Mouse (Mus musculus): ENCODE data around the gene Mif4gd.

Gene Mif4gd

DNA sequence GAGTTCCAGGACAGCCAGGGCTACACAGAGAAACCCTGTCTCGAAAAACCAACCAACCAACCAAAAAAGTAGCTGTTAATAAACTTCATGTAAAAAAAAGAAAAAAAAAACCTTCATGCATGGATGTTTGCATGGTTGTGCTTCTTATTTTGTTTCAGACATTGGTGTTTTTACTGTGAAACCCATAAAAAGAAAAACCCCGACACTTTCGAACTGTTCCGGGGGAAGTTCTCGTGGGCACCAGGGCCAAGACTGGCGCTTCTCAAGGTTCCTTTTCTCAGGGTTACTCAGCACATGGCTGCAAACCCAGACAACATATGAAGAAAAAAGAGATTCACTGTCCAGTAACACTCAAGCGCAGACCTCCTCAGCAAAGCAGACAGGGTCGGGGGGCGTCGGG is 20.1 kb upstream of the Mif4gd start:
- no peak for DNase-seq (ENCODE audit: low spot score in 2 of 2)

DNA sequence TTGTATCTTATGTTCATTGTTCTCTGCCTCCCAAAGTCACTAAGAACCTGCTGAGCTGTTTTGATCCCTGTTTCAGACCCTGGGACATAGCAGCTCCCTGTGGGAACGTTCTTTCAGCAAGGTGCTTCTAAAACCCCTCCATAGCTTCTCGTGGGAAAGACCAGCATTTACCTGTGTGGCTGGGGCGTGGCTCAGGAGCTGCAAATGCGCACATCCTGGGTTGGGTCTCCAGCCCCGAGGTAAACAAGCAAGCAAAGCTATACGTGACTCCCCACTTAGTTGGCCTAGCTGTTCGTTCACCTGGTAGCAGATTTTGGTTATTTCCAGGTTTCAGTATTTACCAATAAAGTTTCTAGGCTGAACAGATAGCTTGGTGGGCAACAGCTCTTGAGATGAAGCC is 19.5 kb upstream of the Mif4gd start:
- DNase-seq (ENCODE audit: low spot score in 2 of 2), result no peak

DNA sequence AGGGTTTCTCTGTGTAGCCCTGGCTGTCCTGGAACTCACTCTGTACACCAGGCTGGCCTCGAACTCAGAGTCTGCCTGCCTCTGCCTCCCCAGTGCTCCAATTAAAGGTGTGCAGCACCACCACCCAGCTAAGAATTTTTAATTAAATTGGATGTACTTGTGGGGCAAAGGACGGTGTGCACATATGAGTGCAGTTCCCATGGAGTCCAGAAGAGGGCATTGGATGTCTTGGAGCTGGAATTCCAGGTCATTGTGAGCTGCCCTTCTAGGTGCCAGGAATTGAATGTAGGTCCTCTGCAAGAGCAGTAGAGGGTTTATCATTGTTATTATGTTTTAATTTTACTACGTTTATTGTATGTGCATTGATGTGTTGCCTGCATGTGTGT is 18.7 kb upstream of the Mif4gd start:
- no peak for DNase-seq (ENCODE audit: low spot score in 2 of 2)

DNA sequence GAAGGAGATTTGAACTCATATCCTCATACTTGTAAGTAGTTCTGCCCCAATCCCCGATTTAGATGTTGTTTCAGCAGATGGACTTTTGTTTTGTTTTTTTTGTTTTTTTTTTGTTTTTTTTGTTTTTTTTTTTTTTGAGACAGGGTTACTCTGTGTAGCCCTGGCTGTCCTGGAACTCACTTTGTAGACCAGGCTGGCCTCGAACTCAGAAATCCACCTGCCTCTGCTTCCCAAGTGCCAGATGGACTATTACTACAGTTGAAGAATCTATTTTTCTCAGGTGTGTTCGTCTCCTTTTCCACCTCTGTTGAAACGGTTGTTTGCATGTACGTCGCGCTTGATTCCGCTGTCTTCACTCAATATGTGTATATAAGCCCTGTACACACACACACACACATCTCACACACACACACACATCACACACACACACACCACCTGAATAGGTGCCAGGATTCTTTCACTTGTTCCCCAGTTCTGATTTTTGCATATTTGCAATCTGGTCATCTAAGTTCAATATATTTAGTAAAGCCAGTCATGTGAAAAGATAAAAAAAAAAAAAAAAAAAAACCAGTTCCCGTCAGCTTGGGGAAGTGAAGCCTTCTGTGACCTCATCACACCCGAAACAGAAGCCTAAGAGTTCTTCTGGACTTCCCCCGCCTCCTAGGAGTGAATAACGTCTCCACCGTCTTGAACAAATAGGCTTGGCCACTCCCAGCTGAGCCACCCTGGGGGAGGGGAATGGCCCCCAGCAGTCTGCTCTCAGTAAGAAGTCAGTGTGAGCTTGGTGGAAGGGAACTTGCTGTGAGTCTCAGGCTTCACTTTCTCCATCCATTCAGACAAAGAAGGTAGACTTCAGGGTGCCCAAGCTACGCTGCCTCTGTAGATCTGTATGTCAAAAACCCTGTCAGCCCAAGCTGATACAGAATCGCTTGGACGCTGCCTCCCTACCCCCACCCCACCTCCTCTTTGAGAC is 18.0 kb upstream of the Mif4gd start:
- no peak for DNase-seq (ENCODE audit: low spot score in 2 of 2)

DNA sequence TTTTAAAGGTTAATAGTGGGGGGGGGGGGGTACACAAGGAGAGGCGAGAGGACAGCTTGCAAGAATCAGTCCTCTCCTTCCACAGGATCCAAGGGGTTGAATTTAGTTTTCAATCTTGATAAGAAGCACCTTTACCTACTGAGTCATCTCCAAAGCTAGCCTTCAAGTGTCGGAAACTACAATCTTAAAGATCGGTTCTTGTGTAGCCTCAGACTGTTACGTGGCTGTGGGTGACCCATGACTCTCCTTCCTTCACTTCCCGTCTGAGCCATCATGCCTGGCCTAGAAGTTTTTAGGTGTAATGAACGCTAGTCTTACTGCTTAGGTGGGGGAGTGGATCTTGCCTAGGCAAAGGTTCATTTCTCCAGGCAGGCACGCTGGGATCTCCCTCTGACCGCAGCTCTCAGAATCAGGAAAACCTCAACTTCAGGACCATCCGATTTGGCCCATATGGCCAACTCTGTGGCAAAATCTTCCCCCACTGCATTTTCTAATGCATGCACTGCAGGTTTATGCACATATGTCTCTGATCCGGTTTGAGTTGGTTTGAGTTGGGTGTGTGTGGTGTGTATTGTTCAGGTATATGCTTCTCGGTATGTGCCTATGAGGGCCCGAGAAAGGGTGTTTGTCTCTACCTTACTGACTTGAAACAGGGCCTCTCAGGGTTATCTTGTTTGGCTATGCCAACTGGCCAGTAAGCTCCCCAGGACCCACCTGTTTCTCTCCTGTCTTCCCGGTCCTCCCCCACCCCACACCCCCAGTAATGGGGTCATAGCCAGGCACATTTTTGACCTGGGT is 17.2 kb upstream of the Mif4gd start:
- DNase-seq (ENCODE audit: low spot score in 2 of 2), result no peak

DNA sequence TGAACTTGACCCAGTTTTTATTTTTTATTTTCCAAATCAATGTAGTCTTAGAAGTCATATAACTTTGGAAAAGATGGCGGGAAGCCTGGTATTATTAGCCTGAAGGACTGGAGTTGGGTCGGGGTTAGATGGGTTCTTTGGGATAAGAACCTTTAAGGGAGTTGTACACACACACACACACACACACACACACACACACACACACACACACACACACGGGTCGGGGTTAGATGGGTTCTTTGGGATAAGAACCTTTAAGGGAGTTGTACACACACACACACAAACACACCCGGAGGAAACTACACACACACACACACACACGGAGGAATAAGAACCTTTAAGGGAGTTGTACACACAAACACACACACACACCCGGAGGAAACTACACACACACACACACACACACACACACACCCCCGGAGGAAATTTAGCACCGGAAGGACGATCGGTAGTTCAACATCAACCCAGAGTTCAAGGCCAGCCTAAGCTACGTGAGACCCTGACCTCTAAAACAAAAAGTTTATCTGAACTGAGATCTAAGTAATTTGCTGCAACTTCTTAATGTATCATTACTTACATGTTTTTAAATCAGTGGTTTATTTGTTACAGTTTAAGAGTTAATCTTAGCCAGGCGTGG is 15.8 kb upstream of the Mif4gd start:
- no peak for DNase-seq (ENCODE audit: low spot score in 2 of 2)

DNA sequence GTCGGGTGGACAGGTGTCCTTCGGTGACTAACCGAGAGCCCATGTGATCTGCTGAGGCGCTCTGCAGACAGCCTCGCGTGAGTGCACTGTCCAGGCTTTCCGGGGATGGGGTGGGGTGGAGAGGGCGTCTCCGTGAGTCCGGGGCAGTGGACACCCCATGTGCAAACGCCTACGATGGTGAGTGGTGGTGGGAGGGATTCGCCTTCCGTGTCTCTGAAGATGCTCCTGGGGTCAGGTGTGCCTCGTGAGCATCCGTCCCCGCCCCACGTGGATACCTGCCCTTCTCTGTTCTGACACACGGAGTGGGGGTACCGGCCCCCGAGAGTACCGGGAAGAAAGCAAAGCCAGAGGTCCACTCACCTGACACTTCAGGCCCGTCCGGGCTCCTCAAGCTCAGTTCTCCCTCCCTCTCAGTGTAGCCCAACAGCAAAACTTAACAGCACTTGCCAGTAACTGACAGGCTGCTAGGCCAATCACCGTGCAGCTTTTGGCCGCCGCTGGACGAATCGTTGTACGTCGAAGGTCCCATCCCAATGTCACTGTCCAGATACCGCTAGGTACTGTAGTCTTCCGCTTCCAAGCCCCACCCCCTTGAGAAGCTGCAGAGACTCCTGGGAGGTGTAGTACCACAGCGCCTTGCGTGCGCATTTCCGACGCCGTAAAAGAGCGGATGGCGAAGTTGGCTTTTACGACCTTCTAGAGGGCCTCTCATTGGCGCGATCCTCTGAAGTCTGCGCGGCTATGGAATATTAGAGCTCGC is 15.1 kb upstream of the Mif4gd start, which contains the start of gene Slc25a19:
TSS of gene Slc25a19 (minus strand) at position 591 of the 760 bp plus-strand sequence.
- peak; percentile 93 to 98 for DNase-seq (ENCODE audit: low spot score in 2 of 2)

DNA sequence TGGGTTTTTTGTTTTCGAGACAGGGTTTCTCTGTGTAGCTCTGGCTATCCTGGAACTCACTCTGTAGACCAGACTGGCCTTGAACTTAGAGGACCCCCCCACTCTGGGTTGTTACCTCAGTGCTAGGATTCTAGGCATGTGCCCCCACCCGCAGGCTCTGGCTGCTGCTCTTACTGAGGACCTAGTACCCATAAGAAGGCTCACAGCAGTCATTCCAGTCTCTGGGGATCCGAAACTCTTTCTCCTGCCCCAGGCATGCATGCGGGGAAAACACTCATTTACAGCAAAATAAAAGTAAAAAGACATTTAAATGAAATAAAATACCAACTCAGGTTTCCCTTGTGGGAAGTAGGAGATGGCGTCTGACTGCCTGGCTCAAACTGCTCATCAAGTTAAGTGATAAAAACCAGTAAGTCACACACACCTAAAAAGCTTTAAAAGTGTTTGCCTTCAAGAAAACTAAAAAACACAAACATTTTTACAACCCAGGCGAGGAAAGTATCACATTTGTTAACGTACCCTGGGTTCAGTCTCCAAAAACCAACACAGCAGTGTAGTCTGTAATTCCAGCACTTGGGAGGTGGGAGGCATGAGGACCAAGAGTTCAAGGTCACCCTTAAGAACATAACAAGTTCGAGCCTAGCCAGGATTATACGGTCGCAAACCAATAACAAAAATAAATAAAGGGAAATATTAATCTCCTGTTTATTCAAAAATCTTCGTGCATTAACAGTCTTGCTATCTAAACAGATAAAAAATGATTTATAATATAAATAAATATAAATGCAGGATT is 14.3 kb upstream of the Mif4gd start:
- no peak for DNase-seq (ENCODE audit: low spot score in 2 of 2)

DNA sequence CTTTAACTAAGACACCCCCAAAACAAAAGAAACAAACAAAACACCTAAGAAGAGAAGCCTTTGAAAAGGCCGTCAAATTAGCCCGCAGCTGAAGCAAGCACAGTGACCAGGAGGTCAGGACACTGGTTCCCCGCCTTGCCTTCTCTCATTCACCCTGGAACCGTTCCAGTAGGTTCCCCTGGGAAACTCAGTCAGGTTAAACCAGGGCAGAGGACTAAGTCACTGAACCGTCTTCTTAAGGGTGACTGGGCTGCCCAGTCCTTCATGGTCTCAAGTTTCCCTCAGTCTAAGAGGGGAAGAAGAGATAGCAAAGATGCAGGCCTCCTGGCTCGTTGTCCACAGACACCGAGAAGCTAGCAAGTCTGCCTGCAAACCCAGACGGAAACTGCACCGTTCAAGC is 13.1 kb upstream of the Mif4gd start:
- DNase-seq (ENCODE audit: low spot score in 2 of 2), result no peak

DNA sequence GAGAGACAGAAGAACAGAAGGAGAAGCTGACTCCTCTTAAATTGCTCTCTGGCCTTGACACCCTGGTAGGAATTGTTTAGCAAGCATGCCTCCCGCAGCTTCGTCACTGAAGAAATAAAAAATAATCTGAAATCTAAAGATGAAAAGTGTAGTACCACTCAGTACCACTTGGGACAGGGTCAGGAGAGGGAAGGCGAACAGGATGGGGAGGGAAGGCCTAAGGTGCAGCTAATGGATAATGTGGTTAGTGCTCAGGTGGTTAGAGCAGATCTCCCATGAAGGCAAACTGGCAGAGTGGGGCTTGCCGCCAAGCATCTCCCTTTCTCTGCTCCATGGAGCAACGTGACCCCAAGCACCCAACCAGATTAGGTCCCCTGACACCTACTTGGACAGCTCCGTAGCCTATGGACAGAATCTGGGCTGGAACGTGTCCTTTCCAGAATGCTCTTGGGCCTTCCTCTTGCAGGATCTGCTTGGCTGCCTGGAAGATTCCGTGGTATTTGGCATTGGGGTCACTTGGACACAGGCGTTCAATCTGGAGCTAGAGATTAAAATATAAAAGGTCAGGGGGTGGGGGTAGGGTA is 10.8 kb upstream of the Mif4gd start:
- DNase-seq (ENCODE audit: low spot score in 2 of 2), result no peak

DNA sequence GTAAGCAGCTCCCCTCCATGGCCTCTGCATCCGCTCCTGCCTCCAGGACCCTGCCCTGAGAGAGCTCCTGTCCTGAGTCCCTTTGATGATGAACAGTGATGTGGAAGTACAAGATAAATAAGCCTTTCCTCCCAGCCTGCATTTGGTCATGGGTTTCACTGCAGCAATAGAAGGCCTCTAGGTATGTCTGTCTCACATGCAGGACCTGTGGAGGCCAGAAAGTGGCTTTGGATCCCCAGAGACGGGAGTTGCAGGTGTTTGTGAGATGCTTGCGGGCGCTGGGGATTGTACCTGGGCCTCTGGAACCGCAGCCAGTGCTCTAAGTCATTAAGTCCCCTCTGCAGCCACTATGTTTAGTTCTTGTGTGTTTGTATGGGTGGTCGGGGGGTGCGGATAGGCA is 7.2 kb upstream of the Mif4gd start:
- DNase-seq (ENCODE audit: low spot score in 2 of 2), result no peak

DNA sequence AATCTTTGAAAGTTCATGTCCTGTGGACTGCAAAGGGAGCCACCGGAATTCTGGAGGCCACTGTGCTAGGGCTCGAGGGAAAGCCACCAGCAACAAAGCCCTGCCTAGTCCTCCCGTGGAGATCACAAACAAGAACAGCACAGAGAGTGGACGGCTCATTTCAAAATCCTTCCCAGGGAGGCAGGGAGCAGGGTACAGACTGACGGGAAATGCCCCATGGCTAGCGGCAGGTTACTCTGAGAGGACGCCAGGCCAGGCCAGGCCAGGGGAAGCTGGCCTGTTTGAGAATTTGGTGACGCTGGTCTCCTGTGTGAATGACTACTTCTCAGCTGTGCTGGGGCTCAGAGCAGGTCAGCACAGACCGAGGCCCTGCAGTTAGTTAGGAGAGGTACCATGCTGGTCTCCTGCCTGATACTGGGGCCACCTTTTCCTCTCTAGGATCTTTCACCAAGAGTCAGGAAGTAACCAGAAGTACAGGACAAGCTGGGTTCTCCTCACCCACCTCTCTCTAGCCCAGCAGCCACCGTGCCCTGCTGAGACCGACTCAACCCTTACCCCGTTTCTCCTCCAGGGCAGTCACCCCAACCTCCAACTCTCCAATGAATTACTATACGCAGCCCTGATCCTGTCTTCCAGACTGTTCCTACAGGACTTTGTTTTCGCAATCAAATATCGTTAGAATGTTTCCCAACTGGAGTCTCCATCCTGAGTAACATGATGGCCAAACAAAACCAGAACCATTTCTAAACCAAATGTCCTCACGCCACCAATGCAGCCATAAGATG is 6.2 kb upstream of the Mif4gd start:
- DNase-seq (ENCODE audit: low spot score in 2 of 2), result no peak

DNA sequence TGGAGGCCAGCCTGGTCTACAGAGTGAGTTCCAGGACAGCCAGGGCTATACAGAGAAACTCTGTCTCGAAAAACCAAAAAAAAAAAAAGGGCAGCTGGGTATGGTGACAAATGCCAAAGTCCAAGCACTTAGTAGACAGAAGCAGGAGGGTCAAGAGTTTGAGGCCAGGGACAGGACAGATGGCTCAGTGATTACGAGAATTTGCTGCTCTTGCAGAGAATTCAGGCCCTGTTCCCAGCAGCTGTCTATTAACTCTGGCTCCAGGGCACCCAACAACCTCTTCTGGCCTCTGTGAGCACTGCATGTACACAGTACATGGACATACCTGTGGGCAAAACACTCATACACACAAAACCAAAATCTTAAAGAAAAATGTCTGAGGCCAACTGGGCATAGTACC is 5.2 kb upstream of the Mif4gd start:
- DNase-seq (ENCODE audit: low spot score in 2 of 2), result no peak

DNA sequence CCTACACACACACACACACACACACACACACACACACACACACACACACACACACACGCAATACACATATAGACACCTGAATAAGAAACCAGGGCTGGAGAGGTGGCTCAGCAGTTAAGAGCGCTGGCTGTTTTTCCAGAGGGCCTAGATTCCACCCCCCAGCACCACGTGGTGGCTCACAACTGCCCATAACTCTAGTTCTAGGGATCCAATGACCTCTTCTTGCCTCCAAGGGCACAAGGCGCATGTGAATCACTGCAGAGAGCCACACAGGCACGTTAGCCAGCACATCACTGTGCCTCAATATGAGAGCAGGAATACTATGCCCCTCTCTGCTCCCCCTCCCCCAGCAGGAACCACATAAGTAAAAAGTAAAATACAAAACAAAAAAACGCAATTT is 4.1 kb upstream of the Mif4gd start:
- no peak for DNase-seq (ENCODE audit: low spot score in 2 of 2)

DNA sequence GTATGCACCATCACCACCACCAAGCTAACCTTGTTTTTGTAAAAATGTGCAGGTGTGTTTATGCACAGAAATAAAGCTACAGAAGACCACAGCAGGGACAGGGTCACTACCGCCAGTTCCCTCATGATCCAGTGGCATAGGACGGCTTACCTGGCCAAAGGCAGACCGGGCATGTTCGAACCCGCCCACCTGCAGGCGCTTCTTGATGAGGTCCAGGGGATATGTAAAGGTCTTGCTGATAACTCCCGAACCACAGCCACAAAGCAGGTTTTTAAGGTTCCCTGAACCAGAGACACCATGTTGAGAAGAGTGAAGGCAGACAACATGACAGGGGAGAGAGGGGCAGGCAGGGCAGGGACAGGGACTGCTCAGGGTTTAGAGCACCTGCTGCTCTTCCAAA is 3.6 kb upstream of the Mif4gd start:
- no peak for DNase-seq (ENCODE audit: low spot score in 2 of 2)

DNA sequence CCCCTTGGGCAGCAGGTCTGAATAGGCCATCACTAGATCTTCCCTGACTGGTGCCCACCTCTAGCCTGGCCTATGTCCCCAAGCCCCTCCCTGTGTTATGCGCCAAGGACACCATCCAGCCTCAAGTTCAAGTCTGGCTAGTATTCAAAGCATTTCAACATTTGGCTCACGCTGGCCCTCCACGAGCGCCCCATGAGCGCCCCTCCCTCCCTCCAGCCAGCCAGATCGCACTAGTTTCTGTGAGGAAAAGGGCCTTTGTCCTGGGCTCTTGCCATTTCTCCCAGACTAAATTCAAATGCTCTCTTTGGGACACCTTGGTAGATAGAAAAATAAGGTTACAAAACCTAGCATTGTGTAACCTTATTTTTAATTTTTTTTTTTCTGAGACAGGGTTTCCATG is 3.1 kb upstream of the Mif4gd start:
- DNase-seq (ENCODE audit: low spot score in 2 of 2), result no peak

DNA sequence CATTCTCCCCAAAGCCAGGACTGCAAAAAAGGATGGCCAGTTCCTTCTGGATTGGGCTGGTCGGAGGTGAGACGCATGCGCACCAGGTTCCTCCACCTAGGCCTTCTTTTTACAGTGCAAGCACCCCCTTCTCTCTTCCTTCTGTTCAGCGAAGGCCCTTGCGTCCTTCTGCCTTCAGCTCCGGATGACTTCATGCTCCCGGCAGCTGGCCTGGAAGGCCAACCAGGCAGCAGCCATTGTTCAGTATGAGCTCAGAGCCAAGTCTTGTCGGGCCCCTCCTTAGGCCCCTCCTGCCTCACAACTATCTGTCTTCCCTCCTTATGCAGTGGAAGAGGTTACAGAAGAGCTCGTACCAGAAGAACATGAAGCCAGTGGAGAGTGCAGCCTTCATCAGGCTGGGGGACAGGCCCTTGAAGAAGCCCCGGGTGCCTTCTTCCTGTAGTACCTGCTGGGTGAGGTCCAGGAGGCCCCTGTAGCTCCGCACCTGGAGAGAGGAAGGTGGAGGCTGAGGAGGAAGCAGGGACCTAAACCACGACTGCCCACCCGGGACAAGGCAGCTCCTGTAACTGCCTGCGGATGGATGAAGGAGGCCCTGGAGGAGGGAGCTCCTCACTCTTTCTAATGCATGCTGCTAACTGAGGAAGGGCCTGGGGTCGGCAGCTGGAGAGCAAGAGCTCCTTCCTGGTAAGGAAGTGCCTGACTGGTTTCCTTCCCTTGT is 2.5 kb upstream of the Mif4gd start:
- no peak for DNase-seq (ENCODE audit: low spot score in 2 of 2)

DNA sequence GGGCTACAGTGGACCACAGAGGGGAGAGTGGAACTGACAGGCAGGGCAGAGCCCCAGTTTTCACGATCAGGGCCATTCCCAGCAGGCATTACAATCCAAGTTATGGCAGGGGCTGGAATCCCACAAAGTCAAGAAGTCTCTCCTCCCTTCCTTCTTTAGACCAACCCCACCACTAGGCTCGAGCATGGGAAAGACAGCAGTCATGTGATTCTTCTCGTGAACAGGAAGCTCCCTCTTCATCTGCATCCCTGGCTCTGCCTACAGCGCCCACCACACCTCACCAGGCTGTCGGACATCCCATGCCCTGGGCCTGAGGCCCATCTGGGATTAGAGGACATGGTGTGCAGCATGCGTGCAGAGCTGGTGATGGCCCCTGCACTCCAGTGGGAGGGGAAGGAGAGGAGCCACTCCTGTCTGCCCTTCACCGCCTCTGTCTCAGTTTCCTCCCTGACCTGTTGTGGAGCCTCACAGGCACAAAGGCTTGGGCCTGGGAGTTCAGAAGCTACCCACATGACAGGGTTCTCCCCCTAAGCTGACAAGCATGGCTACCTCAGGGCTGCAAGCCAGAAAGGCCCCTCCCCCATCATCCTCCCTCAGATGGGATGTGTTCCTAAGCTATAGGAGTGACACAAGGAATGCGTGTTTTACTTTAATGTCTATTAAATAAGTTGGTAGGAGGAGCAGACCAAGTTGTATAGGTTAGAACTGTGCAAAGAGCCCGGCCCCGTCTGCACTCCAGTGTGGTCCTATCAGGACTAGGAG is 1.8 kb upstream of the Mif4gd start:
- DNase-seq (ENCODE audit: low spot score in 2 of 2), result no peak
